Mouse (Mus musculus) limb, embryonic 12.5 days (tissue): Measurements from ENCODE around the gene Acat1. TPM values are rescaled to one million over a fixed set of nuclear protein-coding genes. Genes with fewer than 3 reads are reported as not detected.

Experiments used
- polyA plus RNA-seq: library from polyadenylated mRNA; unstranded; fragments of >200 nt; fragmentation: Nextera tagmentation; extraction: Ambion mirVana; gene quantifications from 2 replicates; pipeline ENCODE4 v1.2.1, GENCODE M21; 2016

Acat1 gene
- polyA plus RNA-seq, 1 experiment from 2014 or later: 68.5 TPM

Other genes with a start within 250 kb of the Acat1 start
- 15.9 TPM in 2 replicates for gene Kdelc2, start 226.4 kb downstream of the Acat1 start, polyA plus RNA-seq
- 0.68 TPM in 2 replicates for gene 4930550C14Rik, start 208.1 kb downstream of the Acat1 start, polyA plus RNA-seq
- 15.1 and 16.1 TPM in 2 replicates for gene Atm, start 73.6 kb downstream of the Acat1 start, polyA plus RNA-seq
- 21.4 and 24.6 TPM in 2 replicates for gene Npat, start 73.3 kb downstream of the Acat1 start, polyA plus RNA-seq
- 46.8 and 47.2 TPM in 2 replicates for gene Cul5, start 59.6 kb upstream of the Acat1 start, polyA plus RNA-seq
- gene Rab39, start 95.8 kb upstream of the Acat1 start, polyA plus RNA-seq: 0.24 and 0.41 TPM in 2 replicates
- 6.5 and 8.2 TPM in 2 replicates for gene Slc35f2, start 161.2 kb upstream of the Acat1 start, polyA plus RNA-seq
- 13.8 and 17.3 TPM in 2 replicates for gene Sln, start 239.8 kb upstream of the Acat1 start, polyA plus RNA-seq